Mouse (Mus musculus) testis, postnatal 14 days (tissue): Measurements from ENCODE around the gene Fam189a2.

ENCODE experiments used
- DNase-seq: peaks from one replicate; pipeline ENCODE4 v3.0.0; 2021; ENCODE audit warnings: low spot score

Gene Fam189a2

DNA sequence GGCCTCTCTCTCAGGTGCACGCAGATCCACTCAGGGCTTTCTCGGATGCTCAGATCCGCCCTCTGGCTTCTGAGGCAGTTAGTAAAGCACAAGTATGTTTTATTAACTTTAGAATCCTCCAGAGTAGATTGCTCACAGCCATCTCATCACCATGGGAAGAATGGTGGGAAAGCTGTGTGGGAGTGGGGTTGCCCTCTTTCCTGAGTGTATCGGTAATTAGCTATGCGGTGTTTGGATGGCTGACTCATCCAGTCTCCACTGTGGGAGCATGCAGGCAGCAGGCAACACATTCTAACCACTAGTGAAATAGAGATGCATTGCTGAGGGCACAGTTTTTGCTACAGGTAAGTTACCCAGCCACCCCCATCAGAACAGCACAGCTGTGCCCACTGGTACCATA, 100.0 kb downstream of the Fam189a2 start:
- DNase-seq, result no peak

DNA sequence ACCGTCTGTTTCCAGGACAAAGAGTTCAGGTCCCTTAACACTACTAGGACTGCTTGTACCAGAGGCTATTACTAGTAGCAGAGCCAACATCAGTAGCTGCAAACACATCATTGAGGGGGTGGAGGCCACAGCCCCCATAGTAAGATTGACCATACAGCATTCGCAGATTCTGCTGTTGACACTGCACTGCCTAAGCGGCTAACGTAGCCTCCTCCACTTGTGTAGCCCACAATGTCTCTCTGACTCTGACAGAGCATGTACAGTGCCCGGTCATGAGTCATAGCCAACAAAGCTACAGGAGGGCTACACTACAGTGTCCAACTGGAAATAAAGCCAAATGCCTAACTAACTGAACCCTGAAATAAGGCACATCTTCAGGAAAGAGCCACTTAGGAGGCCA, 105.3 kb downstream of the Fam189a2 start:
- DNase-seq, result no peak

DNA sequence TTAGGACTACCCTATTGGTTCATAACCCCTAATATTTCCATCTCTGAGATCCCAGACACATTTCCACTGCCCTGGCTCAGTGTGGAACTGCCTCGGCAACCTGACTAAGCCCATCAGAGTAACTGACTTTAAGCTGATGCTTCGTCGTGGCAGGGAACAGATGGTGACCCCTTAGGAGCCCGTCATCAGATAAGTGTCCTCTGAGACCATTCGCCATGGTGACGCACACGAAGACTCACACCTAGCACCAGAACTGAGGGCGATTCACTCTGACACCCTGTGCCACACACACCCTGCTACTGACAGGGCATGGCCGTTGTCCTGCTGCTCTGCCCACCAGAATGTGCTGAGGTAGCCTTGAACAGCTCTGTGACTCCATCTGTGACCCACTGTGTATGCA, 106.0 kb downstream of the Fam189a2 start:
- no peak for DNase-seq

DNA sequence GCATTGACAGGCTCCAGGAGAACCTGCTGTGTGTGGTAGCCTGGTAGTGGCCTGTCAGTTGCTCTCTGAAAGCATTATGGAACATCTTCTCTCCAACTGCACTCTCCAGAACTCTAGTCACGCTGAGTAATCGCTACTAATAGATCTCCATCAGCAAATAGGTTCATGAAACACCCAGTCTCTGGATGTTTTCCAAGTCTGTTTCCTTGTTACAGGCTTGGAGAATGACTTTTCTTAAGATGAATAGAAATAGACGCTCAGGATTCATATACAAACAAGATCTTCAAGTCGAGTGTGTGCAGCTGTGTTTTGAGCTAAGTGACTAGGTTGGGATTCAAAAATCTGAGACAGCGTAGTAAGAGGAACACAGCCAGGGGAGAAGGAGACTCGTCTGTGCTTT, 106.8 kb downstream of the Fam189a2 start:
- no peak for DNase-seq
